Mouse (Mus musculus) inflammation-experienced regulatory T-cells, adult 6 months (primary cell): Measurements from ENCODE around the gene Klhdc8a. TPM values are rescaled to one million over a fixed set of nuclear protein-coding genes. Genes with fewer than 3 reads are reported as not detected.
"Not testable (repeated sequence)": the region's sequence is repeated elsewhere in the genome, so short reads cannot be mapped to it uniquely, and the experiment has no call there.

Source experiments
- ATAC-seq: one replicate; pipeline ENCODE4 v1.8.0; 2017
- polyA plus RNA-seq, 3 experiments: library from polyadenylated mRNA; unstranded; fragments of 100-300 nt; shearing (Covaris generic); gene quantifications; one replicate each; pipeline ENCODE4 v1.2.1; 2017

Klhdc8a gene
- polyA plus RNA-seq = not detected

DNA sequence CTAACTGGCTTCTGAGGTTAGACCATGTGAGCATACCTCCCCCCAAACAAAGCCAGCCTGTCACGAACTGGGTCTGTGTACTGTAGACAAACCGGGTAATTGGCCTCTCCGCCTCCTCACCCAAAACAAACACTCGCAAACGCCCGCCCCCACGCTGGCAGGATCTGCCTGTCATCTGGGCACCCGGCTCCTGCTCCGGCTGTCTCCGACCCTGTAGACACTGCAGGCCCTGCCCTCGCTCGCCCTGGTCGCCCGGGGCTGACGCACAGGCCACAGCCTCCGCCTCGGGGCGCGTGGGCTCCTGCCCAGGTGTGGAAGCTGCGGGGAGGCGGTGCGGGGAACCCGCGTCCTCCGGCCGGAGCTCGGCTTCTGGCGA is at the start of gene Klhdc8a:
Gene Klhdc8a (plus strand): TSS at position 202 of the 376 bp plus-strand sequence.
- ATAC-seq = no peak

DNA sequence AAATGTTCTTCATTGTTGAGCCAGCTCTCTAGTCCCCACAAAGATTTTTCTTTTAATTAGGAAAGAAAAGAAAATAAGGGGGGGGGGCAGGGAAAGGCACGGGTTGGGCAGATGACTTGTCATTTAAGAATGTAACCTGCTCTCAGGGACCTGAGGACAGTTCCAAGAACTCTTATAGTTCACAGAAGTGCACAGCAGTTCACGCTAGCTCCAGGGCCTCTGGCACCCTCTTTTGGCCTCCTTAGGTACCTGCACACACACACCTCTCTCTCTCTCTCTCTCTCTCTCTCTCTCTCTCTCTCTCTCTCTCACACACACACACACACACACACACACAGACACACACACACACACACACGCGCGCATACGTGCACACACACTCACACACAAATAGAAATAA is 44.0 kb upstream of the Klhdc8a start:
- ATAC-seq = no peak

- ATAC-seq = no peak
Measured at GRCm38 (mm10) chr1:132260331-132260730, 38.1 kb upstream of the Klhdc8a start.

DNA sequence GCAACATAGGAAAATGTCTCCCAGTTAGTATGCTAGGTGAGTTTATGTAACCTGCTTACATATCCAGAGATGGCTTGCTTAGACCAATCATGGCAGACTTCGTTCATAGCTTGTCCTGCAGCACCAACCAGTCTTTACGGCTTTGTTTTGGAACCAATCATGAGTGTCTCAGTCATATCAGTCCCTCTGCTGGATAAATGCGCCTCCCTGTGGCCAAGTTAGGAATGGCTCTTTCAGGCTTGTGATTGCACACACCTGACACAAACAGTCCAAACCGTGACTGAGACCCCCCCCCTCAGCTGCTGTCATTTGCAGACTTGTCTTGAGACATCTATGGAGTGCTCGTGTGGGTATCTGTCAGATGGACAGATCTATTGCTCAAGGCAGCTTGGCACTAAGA is 37.4 kb upstream of the Klhdc8a start:
- no peak for ATAC-seq

- no peak for ATAC-seq
Measured at GRCm38 (mm10) chr1:132263618-132264017, 34.8 kb upstream of the Klhdc8a start.

DNA sequence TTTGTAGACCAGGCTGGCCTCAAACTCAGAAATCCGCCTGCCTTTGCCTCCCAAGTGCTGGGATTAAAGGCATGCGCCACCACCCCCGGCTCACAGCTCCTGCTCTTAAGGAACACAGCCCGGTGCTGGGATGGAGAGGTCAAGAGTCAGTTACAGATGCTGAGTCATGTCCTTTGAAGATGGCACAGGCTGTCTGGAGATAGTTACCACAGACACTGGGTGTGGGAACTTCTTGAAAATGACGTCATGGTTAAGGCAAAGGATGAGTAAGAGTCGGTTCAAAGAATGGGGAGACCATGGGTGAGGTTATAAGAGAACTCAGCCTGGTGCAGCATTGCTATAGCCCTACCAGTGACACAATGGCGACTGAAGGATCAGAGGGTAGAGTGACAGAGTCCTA is 33.8 kb upstream of the Klhdc8a start:
- no peak for ATAC-seq

DNA sequence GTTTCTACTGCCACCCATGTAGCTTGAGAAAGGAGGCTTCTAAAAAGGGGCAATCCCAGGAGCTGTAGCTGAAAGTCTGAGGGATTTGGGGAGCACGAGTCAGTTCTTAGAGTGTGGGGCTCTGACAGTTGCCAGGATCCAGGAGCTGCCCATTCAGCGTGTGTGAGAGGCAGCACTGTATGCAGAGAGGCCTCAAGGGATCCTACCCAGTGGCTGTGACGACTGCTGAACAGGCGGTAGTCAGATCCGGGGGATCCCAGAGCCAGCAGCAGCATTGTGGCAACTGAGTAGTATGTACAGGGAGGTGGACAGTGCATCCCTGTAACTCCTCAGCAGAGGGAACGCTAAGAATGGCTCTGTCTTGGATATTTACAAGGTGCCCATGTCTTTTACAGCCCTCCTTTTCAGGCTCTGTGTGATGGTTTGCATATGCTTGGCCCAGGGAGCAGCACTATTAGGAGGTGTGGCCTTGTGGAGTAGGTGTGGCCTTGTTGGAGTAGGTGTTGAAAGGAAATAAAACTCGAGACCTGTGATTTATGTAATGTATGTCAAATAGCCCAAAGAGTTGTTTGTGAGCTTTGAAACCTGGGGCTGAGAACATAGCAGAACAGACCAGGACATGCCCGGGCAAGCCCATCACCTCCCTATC is 33.1 kb upstream of the Klhdc8a start:
- ATAC-seq = no peak

DNA sequence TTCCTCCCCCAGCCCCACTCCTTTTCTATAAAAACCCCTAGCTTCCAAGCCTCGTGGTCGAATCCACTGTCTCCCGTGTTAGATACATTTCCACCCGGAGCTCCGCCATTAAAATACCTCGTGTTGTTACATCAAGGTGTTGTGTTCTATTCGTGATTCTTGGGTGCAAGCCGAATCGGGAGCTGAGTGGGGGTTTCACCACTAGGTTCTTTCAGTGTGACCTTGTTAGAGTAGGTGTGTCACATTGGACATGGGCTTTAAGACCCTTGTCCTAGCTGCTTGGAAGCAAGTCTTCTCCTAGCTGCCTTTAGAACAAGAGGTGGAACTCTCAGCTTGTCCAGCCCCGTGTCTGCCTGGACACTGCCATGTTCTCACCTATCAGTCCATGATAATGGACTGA is 32.5 kb upstream of the Klhdc8a start:
- ATAC-seq = no peak

DNA sequence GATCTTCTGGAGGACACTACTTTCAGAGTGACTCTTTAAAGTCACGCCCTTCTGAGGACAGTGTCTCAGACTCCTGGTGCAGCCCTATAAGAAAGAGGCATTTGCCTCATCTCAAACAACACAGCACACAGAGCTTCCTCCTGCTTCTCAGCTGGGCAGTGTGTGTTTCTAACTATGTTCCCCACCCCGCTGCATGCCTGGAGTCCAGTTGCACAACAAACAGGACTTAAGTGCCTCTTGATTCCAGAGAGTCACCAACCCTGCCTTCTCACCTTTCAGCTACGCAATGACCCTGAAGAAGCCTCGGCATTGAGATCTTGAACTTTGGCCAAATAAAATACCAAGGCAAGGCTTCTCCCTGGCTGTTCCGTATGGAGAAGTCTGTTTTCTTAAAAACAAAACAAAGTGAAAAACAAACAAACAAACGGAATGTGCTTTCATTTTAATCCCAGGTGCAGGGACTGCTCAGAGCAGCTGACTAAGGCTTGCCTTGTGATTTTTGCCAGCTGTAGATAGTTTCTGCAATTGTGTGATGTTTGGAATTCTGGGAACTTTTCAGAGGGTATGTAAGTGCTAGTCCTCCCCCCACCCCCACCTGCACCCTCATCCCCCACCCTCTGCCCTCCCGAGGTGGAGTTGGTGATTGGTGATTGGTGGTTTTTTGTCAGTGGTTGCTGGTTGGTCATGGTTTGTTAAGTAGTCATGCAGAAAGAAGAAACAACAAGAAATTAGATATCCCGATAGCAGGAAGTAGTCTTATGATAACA is 31.5 kb upstream of the Klhdc8a start:
- no peak for ATAC-seq

DNA sequence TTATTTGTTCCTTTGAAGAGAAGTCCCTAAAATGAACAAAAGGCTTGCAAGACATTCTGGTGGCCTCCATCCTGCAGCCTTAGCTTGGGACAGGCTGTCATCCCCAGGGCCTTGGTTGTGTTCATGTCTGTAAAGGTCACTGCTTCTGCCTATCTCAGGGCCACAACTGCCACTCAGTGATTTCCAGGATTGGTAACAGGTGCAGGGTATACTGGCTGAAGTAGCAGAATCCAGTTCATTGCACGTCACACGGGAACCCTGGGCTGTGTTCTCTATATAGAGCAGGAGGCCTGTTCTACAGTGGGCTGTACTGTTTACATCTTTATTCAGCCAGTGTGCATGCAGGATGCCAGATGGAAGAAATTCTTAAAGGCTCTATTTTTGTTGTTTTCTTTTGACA is 30.5 kb upstream of the Klhdc8a start:
- no peak for ATAC-seq

GRCm38 (mm10) chr1:132268418-132269060 is 29.9 kb upstream of the Klhdc8a start:
- ATAC-seq = no peak

GRCm38 (mm10) chr1:132271237-132271636 is 27.2 kb upstream of the Klhdc8a start:
- no peak for ATAC-seq

DNA sequence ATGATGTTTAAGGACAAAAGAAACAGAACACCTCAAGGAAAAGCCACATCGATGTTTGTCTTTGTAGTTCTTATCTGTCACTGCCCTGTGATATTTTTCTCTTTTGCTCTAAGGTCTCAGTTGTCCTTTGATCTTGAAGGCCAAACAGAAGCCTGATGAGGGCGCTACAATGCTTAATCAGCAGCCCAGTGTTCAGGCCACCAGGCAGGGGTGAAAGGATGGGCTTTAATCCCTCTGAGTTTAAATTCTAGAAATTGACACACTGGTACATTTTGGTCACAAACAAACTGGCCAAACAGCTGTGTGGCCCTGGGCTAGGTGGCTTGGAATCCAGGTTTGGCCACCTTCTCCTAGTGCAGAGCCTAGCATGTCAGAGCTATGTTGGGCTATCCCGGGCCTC is 21.7 kb upstream of the Klhdc8a start:
- no peak for ATAC-seq

GRCm38 (mm10) chr1:132277124-132277523 is 21.3 kb upstream of the Klhdc8a start:
- ATAC-seq = no peak

- ATAC-seq = not testable (repeated sequence)
Measured at GRCm38 (mm10) chr1:132280636-132281035, 17.8 kb upstream of the Klhdc8a start.

- no peak for ATAC-seq
Measured at GRCm38 (mm10) chr1:132281523-132282176, 16.8 kb upstream of the Klhdc8a start.

DNA sequence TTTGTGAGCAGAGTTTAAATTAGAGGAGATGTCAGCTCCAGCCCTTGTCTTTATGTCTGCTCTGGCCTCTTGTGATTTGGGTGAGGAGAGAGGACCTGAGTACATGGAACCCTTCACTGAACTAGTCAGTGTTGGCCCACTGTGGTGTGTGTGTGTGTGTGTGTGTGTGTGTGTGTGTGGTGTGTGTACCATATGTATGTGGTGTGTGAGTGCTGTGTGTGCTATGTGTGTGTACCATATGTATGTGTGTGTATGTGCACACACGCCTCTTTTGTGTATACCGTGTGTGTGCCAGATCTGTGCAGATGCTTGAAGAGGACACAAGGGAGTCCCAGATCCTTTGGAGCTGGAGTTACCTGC is 16.3 kb upstream of the Klhdc8a start:
- ATAC-seq = no peak

- no peak for ATAC-seq
Measured at GRCm38 (mm10) chr1:132283018-132283417, 15.4 kb upstream of the Klhdc8a start.

- no peak for ATAC-seq
Measured at GRCm38 (mm10) chr1:132286735-132287134, 11.7 kb upstream of the Klhdc8a start.

DNA sequence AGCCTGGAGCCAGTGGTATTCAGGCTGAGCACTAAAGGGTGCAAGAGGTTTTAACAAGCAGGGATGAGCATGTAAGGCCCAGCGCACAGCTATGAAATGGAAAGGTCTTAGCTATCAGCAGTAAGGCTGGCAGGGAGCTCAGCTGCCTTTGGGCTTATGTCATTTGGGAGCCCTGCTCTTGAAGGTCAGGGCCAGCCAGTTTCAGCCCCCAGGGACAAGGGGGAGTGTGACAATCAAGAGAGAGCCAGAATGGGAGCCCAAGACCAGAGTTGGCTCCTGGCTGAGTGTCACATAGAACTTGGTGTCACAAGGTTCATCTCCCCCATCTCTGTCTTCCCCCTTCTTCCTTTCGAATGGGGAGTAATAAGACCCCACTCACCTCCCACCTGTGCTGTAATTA is 11.0 kb upstream of the Klhdc8a start:
- no peak for ATAC-seq

- no peak for ATAC-seq
Measured at GRCm38 (mm10) chr1:132287991-132288451, 10.4 kb upstream of the Klhdc8a start.

GRCm38 (mm10) chr1:132289965-132290364 is 8.5 kb upstream of the Klhdc8a start:
- no peak for ATAC-seq

DNA sequence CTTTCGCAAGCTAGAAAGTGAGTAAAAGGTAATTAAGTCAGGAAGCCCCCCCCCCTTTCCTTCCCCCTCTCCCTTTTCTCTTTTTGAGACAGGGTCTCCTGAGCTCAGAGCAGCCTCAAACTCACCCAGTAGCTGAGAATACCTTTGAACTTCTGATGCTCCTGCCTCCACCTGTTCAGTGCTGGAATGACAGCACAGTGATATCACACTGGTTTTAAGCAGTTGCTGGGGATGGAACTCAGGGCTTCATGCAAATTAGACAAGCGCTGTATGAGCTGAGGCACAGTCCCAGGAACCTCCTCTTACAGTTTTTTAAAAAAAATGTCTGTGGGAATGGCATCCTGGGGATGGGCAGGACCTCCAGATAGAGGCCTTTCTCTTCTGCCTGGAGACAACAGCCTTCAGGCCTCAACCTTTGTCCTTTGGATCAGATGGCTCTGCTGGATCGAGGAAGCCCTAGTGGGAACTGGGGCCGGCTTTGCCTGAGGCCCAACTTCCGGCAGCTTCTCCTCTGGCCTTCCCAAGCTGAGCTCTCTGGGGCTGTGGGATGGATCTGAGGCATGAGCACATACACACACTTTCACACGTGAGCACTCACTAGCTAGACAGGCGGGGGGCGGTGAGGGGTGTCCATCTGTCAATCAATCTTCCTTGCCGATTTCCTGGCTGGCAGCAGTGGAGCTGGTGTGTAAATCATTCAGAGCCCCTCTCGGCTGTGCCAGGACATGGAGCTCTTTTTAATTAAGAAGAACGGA is 7.3 kb upstream of the Klhdc8a start:
- no peak for ATAC-seq
